8 mouse cellular contexts compared by ENCODE assay signal in the genomic region with DNA sequence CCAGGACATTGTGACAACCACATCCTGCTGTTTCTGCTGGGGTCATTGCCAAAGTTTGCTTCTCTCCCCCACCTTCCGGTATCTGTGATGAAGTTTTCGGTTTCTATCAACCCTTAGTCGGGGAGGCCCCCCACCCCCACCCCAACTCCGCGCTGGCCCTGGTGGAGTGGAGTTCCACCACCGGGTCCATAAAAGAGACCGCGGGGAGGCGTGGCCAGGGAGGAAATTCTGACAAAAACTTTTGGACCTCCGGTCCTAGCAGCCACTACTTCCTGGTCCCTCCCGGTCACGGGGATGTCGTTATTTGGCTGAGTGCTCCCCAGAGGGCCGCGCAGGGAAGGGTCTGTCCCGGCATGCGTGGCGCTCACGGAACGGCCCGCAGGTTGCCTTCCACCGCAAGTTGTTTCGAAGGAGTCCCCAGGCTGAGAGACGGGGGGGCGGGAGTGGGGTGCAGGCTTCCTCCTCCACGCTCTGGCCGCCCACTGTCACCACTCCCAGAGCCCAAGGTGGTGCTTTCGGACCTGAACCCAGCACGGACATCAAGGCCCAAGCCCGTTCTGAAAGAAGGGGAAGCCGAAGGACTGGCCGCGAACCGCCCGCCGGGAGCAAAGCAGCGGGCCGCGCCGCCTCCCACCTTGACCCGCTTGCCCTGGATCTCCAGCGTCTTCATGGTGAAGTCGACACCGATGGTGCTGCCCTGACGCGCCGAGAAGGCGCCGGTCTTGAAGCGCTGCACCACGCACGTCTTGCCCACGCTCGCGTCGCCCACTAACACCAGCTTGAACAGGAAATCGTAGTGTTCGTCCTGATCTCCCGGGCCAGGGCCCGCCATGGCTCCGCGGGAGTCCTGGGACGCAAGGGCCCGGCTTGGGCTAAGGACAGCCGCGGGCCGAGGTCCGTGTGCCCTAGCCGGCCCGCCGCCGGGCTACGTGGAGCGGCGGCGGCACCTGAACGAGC. TPM values are rescaled to one million over a fixed set of nuclear protein-coding genes. Genes with fewer than 3 reads are reported as not detected.
DNase-seq lines count a peak whose midpoint lies in the region; ATAC-seq and TF ChIP-seq lines count a peak whose summit lies in the region.

No protein-coding gene starts in this region.

- peaks cover 14% of the 10 kb centered on the region for H3K4me1 ChIP-seq in forebrain, embryonic 16.5 days (replicated peaks; ENCODE audit: control insufficient read depth, insufficient read depth, low read length)
- H3K4me1 ChIP-seq in lung, embryonic 16.5 days (replicated peaks; ENCODE audit: control insufficient read depth, insufficient read depth, low read length) = peaks cover 20% of the 10 kb centered on the region
- peaks cover 15% of the 10 kb centered on the region for H3K4me1 ChIP-seq in thymus, adult 2 months (replicated peaks; ENCODE audit: control insufficient read depth, insufficient read depth, low read length)

- DNase-seq in CD4-positive, CD25-positive, alpha-beta regulatory T cell, adult 2 months (ENCODE audit: low read depth, low spot score) = peak; percentile 83
- DNase-seq in adrenal gland, postnatal 36 days = peak; percentile 75 to 87
- peak; percentile 73 to 77 for DNase-seq in heart, postnatal 36 days
- DNase-seq in layer of hippocampus, adult 8-10 months (ENCODE audit: low spot score in 2 of 2) = peak; percentile 34 to 37
- DNase-seq in ovary, adult 18-20 months (ENCODE audit: low spot score) = peak; percentile 44
- peak; percentile 51 for DNase-seq in thymus, adult 2 months

- H3K9ac ChIP-seq in forebrain, embryonic 16.5 days (replicated peaks; ENCODE audit: low read depth, low read length) = peak overlapping the region; percentile 71
- peak overlapping the region; percentile 90 for H3K9ac ChIP-seq in lung, embryonic 16.5 days (ENCODE audit: low read length)

- WGBS in forebrain, embryonic 16.5 days = under 1% methylated on average over 71 of the region's 77 CpGs
- WGBS in lung, embryonic 16.5 days = under 1% methylated on average over 70 of the region's 77 CpGs
- under 1% methylated on average over 77 of the region's 77 CpGs for WGBS in thymus, adult 2 months

- H3K27me3 ChIP-seq in forebrain, embryonic 16.5 days (replicated peaks; ENCODE audit: control insufficient read depth, insufficient read depth, low read length) = no peaks in the 10 kb centered on the region
- H3K27me3 ChIP-seq in lung, embryonic 16.5 days (ENCODE audit: control insufficient read depth, insufficient read depth, low read depth, low read length) = no peaks in the 10 kb centered on the region
- H3K27me3 ChIP-seq in thymus, adult 2 months (ENCODE audit: control insufficient read depth, insufficient read depth, low read length) = no peaks in the 10 kb centered on the region

- peak overlapping the region; percentile 91 for H3K4me2 ChIP-seq in forebrain, embryonic 16.5 days (ENCODE audit: low read length)
- H3K4me2 ChIP-seq in lung, embryonic 16.5 days (ENCODE audit: low read depth, low read length) = peak overlapping the region; percentile 70

- peak overlapping the region; percentile 29; the same call in 1 of the 2 replicates for H3K27ac ChIP-seq in forebrain, embryonic 16.5 days (ENCODE audit: low read length)
- peak overlapping the region; percentile 89 for H3K27ac ChIP-seq in lung, embryonic 16.5 days (ENCODE audit: low read length)
- H3K27ac ChIP-seq in thymus, adult 2 months (ENCODE audit: control insufficient read depth, insufficient read depth, low read length) = peak overlapping the region; percentile 4; the same call in 1 of the 2 replicates

- TF ChIP-seq CTCF in thymus, adult 2 months (IDR thresholded peaks at IDR 0.05; ENCODE audit: borderline replicate concordance, control insufficient read depth, extremely low read depth, insufficient read depth, low read length, poor library complexity) = 0 out of 2 replicates have a peak, but pooled peaks have one; percentile 24

- intact Hi-C loops in heart, postnatal 36 days (cut with DNase I) = loop anchor here (1.0 to 5.0 kb wide), 3 partner anchors 27 to 139 kb away; a partner anchor contains a TSS

- no peak for TF ChIP-seq POLR2A in thymus, adult 2 months (IDR thresholded peaks at IDR 0.05; ENCODE audit: control insufficient read depth, extremely low read depth, insufficient read depth, low read length, poor library complexity)

- ATAC-seq in forebrain, embryonic 16.5 days = peak; percentile 0; the same call in 1 of the 2 replicates
- peak; percentile 24 for ATAC-seq in lung, embryonic 16.5 days (ENCODE audit: low read depth)

- H3K36me3 ChIP-seq in forebrain, embryonic 16.5 days (ENCODE audit: control insufficient read depth, insufficient read depth) = peaks cover 4% of the 10 kb centered on the region; the same call in 1 of the 2 replicates
- H3K36me3 ChIP-seq in lung, embryonic 16.5 days (ENCODE audit: control insufficient read depth, insufficient read depth, low read length) = peaks cover 10% of the 10 kb centered on the region; the same call in 1 of the 2 replicates
- no peaks in the 10 kb centered on the region for H3K36me3 ChIP-seq in thymus, adult 2 months (ENCODE audit: control insufficient read depth, insufficient read depth, low read length)

- H3K9me3 ChIP-seq in forebrain, embryonic 16.5 days (ENCODE audit: control insufficient read depth, low read length) = no peaks in the 10 kb centered on the region
- H3K9me3 ChIP-seq in lung, embryonic 16.5 days (ENCODE audit: control insufficient read depth, low read length) = no peaks in the 10 kb centered on the region

- peak overlapping the region; percentile 74 for H3K4me3 ChIP-seq in forebrain, embryonic 16.5 days (replicated peaks; ENCODE audit: low read length)
- peak overlapping the region; percentile 88 for H3K4me3 ChIP-seq in lung, embryonic 16.5 days (ENCODE audit: low read length)
- peak overlapping the region; percentile 80 for H3K4me3 ChIP-seq in thymus, adult 2 months (ENCODE audit: control insufficient read depth, insufficient read depth, low read length)

RNA-seq across cellular contexts. Expression of a gene that starts 1.0 kb away (rescaled TPM):
- 10 to 100 TPM; 29.1 to 31.1 TPM for total RNA-seq in adrenal gland, postnatal 36 days (2021)
- polyA plus RNA-seq in forebrain, embryonic 16.5 days (2015; fragmentation: Nextera tagmentation; extraction: Ambion mirVana) = 6.1 and 8.0 TPM in 2 replicates
- 10 to 100 TPM; 10.7 to 11.1 TPM for total RNA-seq in heart, postnatal 36 days (2021)
- 10 to 100 TPM; 18.9 to 23.5 (median 20.0) TPM for total RNA-seq in layer of hippocampus, adult 8-10 months (2022)
- polyA plus RNA-seq in lung, embryonic 16.5 days (2015; fragmentation: Nextera tagmentation; extraction: Ambion mirVana) = 10.9 and 13.1 TPM in 2 replicates
- 54.4 and 56.0 TPM in 2 replicates for polyA plus RNA-seq in thymus, adult 2 months (2012; rRNA removed)

RNA-seq across cellular contexts. Expression of a gene that starts 24.6 kb away (rescaled TPM):
- total RNA-seq in adrenal gland, postnatal 36 days (2021) = 1 to 10 TPM; 2.4 to 5.4 TPM
- 2.5 and 4.4 TPM in 2 replicates for polyA plus RNA-seq in forebrain, embryonic 16.5 days (2015; fragmentation: Nextera tagmentation; extraction: Ambion mirVana)
- 1 to 10 TPM in 1 of 2 experiments, under 1 TPM in 1; 0.79 to 2.0 TPM for total RNA-seq in heart, postnatal 36 days (2021)
- total RNA-seq in layer of hippocampus, adult 8-10 months (2022) = 1 to 10 TPM in 2 of 4 experiments, under 1 TPM in 2; 0.49 to 3.8 (median 1.5) TPM
- 1.5 and 3.5 TPM in 2 replicates for polyA plus RNA-seq in lung, embryonic 16.5 days (2015; fragmentation: Nextera tagmentation; extraction: Ambion mirVana)
- 0.56 and 1.2 TPM in 2 replicates for polyA plus RNA-seq in thymus, adult 2 months (2012; rRNA removed)

RNA-seq across cellular contexts. Expression of a gene that starts 27.6 kb away (rescaled TPM):
- total RNA-seq in adrenal gland, postnatal 36 days (2021) = 100 to 1,000 TPM in 1 of 2 experiments, 10 to 100 TPM in 1; 46.9 to 106 TPM
- 28.2 and 30.2 TPM in 2 replicates for polyA plus RNA-seq in forebrain, embryonic 16.5 days (2015; fragmentation: Nextera tagmentation; extraction: Ambion mirVana)
- 10 to 100 TPM; 18.7 to 18.9 TPM for total RNA-seq in heart, postnatal 36 days (2021)
- total RNA-seq in layer of hippocampus, adult 8-10 months (2022) = 10 to 100 TPM; 24.5 to 37.1 (median 28.0) TPM
- 33.8 and 47.6 TPM in 2 replicates for polyA plus RNA-seq in lung, embryonic 16.5 days (2015; fragmentation: Nextera tagmentation; extraction: Ambion mirVana)
- polyA plus RNA-seq in thymus, adult 2 months (2012; rRNA removed) = 50.7 and 51.1 TPM in 2 replicates

RNA-seq across cellular contexts. Expression of a gene that starts 33.1 kb away (rescaled TPM):
- total RNA-seq in adrenal gland, postnatal 36 days (2021) = not detected
- polyA plus RNA-seq in forebrain, embryonic 16.5 days (2015; fragmentation: Nextera tagmentation; extraction: Ambion mirVana) = 0.24 and 0.39 TPM in 2 replicates
- 1 to 10 TPM in 1 of 2 experiments, under 1 TPM in 1; 0.94 to 1.1 TPM for total RNA-seq in heart, postnatal 36 days (2021)
- total RNA-seq in layer of hippocampus, adult 8-10 months (2022) = 1 to 10 TPM in 2 of 4 experiments, under 1 TPM in 2; 0.37 to 1.5 (median 0.85) TPM
- 3.4 and 7.1 TPM in 2 replicates for polyA plus RNA-seq in lung, embryonic 16.5 days (2015; fragmentation: Nextera tagmentation; extraction: Ambion mirVana)
- polyA plus RNA-seq in thymus, adult 2 months (2012; rRNA removed) = 1.2 and 2.6 TPM in 2 replicates

RNA-seq across cellular contexts. Expression of a gene that starts 39.9 kb away (rescaled TPM):
- 100 to 1,000 TPM; 448 to 491 TPM for total RNA-seq in adrenal gland, postnatal 36 days (2021)
- polyA plus RNA-seq in forebrain, embryonic 16.5 days (2015; fragmentation: Nextera tagmentation; extraction: Ambion mirVana) = 685 and 747 TPM in 2 replicates
- total RNA-seq in heart, postnatal 36 days (2021) = 100 to 1,000 TPM; 303 to 349 TPM
- total RNA-seq in layer of hippocampus, adult 8-10 months (2022) = 100 to 1,000 TPM; 259 to 278 (median 266) TPM
- polyA plus RNA-seq in lung, embryonic 16.5 days (2015; fragmentation: Nextera tagmentation; extraction: Ambion mirVana) = 966 and 994 TPM in 2 replicates
- 302 and 311 TPM in 2 replicates for polyA plus RNA-seq in thymus, adult 2 months (2012; rRNA removed)

Comparison
In these comparisons a context has a peak if more than half of its experiments do, and no peak if none do; other contexts are left out.
1. Peak in every context shown above with its lines: DNase-seq, ATAC-seq, H3K4me3 ChIP-seq and H3K27ac ChIP-seq.
2. H3K27ac ChIP-seq: peak in every context shown above with its lines; median percentile 89 in lung, embryonic 16.5 days; 29 in forebrain, embryonic 16.5 days; 4 in thymus, adult 2 months.